Mouse (Mus musculus) neural tube, embryonic 15.5 days (tissue): ENCODE results near the gene Rbfox3. TPM values are rescaled to one million over a fixed set of nuclear protein-coding genes. Genes with fewer than 3 reads are reported as not detected.
A peak's percentile ranks its signal among the peaks of the same experiment; 100 is the strongest.

Experiments
- ATAC-seq: fragments of 200-750 bp; cut with Nextera tagmentation; 2 replicates; pipeline ENCODE4 v1.8.0; 2017; ENCODE audit warnings: mild to moderate bottlenecking, moderate TSS enrichment, moderate library complexity; ENCODE audit not compliant: low FRiP score
- H3K27ac ChIP-seq: fragments of 300-500 bp; sonication (generic); replicated peaks from 2 replicates; pipeline ENCODE4 v1.5.1; 2015; ENCODE audit warnings: mild to moderate bottlenecking, inconsistent platforms
- H3K27me3 ChIP-seq: fragments of 300-500 bp; sonication (generic); replicated peaks from 2 replicates; pipeline ENCODE4 v1.6.1; 2015; ENCODE audit warnings: inconsistent platforms
- H3K36me3 ChIP-seq: fragments of 300-500 bp; sonication (generic); 2 replicates; pipeline ENCODE4 v1.6.1; 2015; ENCODE audit warnings: inconsistent platforms
- H3K4me1 ChIP-seq: fragments of 300-500 bp; sonication (generic); 2 replicates; pipeline ENCODE4 v1.6.1; 2015; ENCODE audit warnings: inconsistent platforms
- H3K4me2 ChIP-seq: fragments of 300-500 bp; sonication (generic); 2 replicates; pipeline ENCODE4 v1.6.1; 2015; ENCODE audit warnings: inconsistent platforms, mild to moderate bottlenecking, moderate library complexity
- H3K4me3 ChIP-seq: fragments of 300-500 bp; sonication (generic); replicated peaks from 2 replicates; pipeline ENCODE4 v1.5.1; 2015; ENCODE audit warnings: mild to moderate bottlenecking, inconsistent platforms
- H3K9ac ChIP-seq: fragments of 300-500 bp; sonication (generic); replicated peaks from 2 replicates; pipeline ENCODE4 v1.6.1; 2015; ENCODE audit warnings: mild to moderate bottlenecking, inconsistent platforms
- H3K9me3 ChIP-seq: fragments of 300-500 bp; sonication (generic); replicated peaks from 2 replicates; pipeline ENCODE4 v1.6.1; 2016; ENCODE audit warnings: inconsistent platforms
- WGBS: fragments of 180-500 bp; shearing (Covaris S2); methylation state at CpG from one replicate; pipeline ENCODE4 v1.1.7; 2015; ENCODE audit warnings: mixed read lengths; 5-methylcytosine and 5-hydroxymethylcytosine counted together
- polyA plus RNA-seq: library from polyadenylated mRNA; unstranded; fragments of >200 nt; fragmentation: Nextera tagmentation; extraction: Ambion mirVana; gene quantifications from 2 replicates; pipeline ENCODE4 v1.2.1, GENCODE M21; 2015

Gene Rbfox3
- polyA plus RNA-seq, 1 experiment from 2014 or later: 99.8 TPM

- Histone ChIP-seq H3K4me3 (no peak overlapping the region), H3K4me1 (peaks cover 85% of the 10 kb centered on the region), H3K27me3 (no peaks in the 10 kb centered on the region), H3K27ac (peak overlapping the region; percentile 72), H3K9me3 (no peaks in the 10 kb centered on the region), H3K36me3 (no peaks in the 10 kb centered on the region), H3K4me2 (no peak overlapping the region), H3K9ac (0 out of 2 replicates have a peak overlapping the region, but pooled peaks have one; percentile 17)
- ATAC-seq: peak; percentile 25; the same call in 1 of the 2 replicates
- 70% methylated on average over 8 of the region's 8 CpGs for WGBS
Measured at GRCm38 (mm10) chr11:118530313-118530712, 381.1 kb downstream of the Rbfox3 start.

- H3K4me2 ChIP-seq: no peak overlapping the region
- H3K27me3 ChIP-seq: no peaks in the 10 kb centered on the region
- no peak overlapping the region for H3K4me3 ChIP-seq
- no peak overlapping the region for H3K9ac ChIP-seq
- H3K4me1 ChIP-seq: peaks cover 81% of the 10 kb centered on the region
- H3K9me3 ChIP-seq: no peaks in the 10 kb centered on the region
- no peak overlapping the region for H3K27ac ChIP-seq
- 90% methylated on average over 9 of the region's 9 CpGs for WGBS
- ATAC-seq: no peak
- no peaks in the 10 kb centered on the region for H3K36me3 ChIP-seq
Measured at GRCm38 (mm10) chr11:118528761-118529160, 382.6 kb downstream of the Rbfox3 start.

- Histone ChIP-seq H3K9me3 (no peaks in the 10 kb centered on the region), H3K4me1 (peaks cover 55% of the 10 kb centered on the region), H3K27me3 (no peaks in the 10 kb centered on the region), H3K4me3 (no peak overlapping the region), H3K36me3 (no peaks in the 10 kb centered on the region), H3K9ac (peak overlapping the region; percentile 37; the same call in 1 of the 2 replicates), H3K4me2 (no peak overlapping the region), H3K27ac (peak overlapping the region; percentile 82)
- WGBS: 16% methylated on average over 11 of the region's 11 CpGs
- ATAC-seq: peak; percentile 46; the same call in 1 of the 2 replicates
Measured at GRCm38 (mm10) chr11:118525059-118525458, 386.3 kb downstream of the Rbfox3 start.

GRCm38 (mm10) chr11:118523496-118524145 lies 387.8 kb downstream of the Rbfox3 start:
- H3K9me3 ChIP-seq: no peaks in the 10 kb centered on the region
- 75% methylated on average over 4 of the region's 4 CpGs for WGBS
- no peak overlapping the region for H3K4me2 ChIP-seq
- no peak overlapping the region for H3K4me3 ChIP-seq
- H3K4me1 ChIP-seq: peaks cover 41% of the 10 kb centered on the region
- H3K36me3 ChIP-seq: no peaks in the 10 kb centered on the region
- no peak for ATAC-seq
- H3K27ac ChIP-seq: no peak overlapping the region
- H3K9ac ChIP-seq: no peak overlapping the region
- no peaks in the 10 kb centered on the region for H3K27me3 ChIP-seq

- Histone ChIP-seq H3K27me3 (no peaks in the 10 kb centered on the region), H3K4me2 (no peak overlapping the region), H3K9ac (no peak overlapping the region), H3K36me3 (no peaks in the 10 kb centered on the region), H3K4me3 (no peak overlapping the region), H3K27ac (no peak overlapping the region), H3K4me1 (peaks cover 32% of the 10 kb centered on the region), H3K9me3 (no peaks in the 10 kb centered on the region)
- no peak for ATAC-seq
- 80% methylated on average over 2 of the region's 2 CpGs for WGBS
Measured at GRCm38 (mm10) chr11:118520932-118521331, 390.5 kb downstream of the Rbfox3 start.

GRCm38 (mm10) chr11:118520251-118520650 lies 391.1 kb downstream of the Rbfox3 start:
- Histone ChIP-seq H3K4me1 (peaks cover 28% of the 10 kb centered on the region), H3K9me3 (no peaks in the 10 kb centered on the region), H3K4me3 (no peak overlapping the region), H3K27ac (no peak overlapping the region), H3K4me2 (no peak overlapping the region), H3K36me3 (no peaks in the 10 kb centered on the region), H3K27me3 (no peaks in the 10 kb centered on the region), H3K9ac (no peak overlapping the region)
- 62% methylated on average over 5 of the region's 5 CpGs for WGBS
- no peak for ATAC-seq

- H3K4me1 ChIP-seq: peaks cover 22% of the 10 kb centered on the region
- no peak for ATAC-seq
- no peak overlapping the region for H3K4me3 ChIP-seq
- no peak overlapping the region for H3K9ac ChIP-seq
- H3K27ac ChIP-seq: no peak overlapping the region
- H3K9me3 ChIP-seq: no peaks in the 10 kb centered on the region
- no peaks in the 10 kb centered on the region for H3K27me3 ChIP-seq
- WGBS: 81% methylated on average over 7 of the region's 7 CpGs
- no peaks in the 10 kb centered on the region for H3K36me3 ChIP-seq
- no peak overlapping the region for H3K4me2 ChIP-seq
Measured at GRCm38 (mm10) chr11:118518743-118519142, 392.7 kb downstream of the Rbfox3 start.

GRCm38 (mm10) chr11:118517924-118518323 lies 393.5 kb downstream of the Rbfox3 start:
- no peaks in the 10 kb centered on the region for H3K27me3 ChIP-seq
- H3K27ac ChIP-seq: no peak overlapping the region
- no peaks in the 10 kb centered on the region for H3K36me3 ChIP-seq
- H3K4me3 ChIP-seq: no peak overlapping the region
- H3K9ac ChIP-seq: no peak overlapping the region
- H3K4me1 ChIP-seq: peaks cover 29% of the 10 kb centered on the region
- H3K9me3 ChIP-seq: no peaks in the 10 kb centered on the region
- H3K4me2 ChIP-seq: no peak overlapping the region
- WGBS: 69% methylated on average over 7 of the region's 7 CpGs
- ATAC-seq: no peak

GRCm38 (mm10) chr11:118512257-118512910 lies 399.0 kb downstream of the Rbfox3 start:
- peaks cover 51% of the 10 kb centered on the region for H3K4me1 ChIP-seq
- no peaks in the 10 kb centered on the region for H3K36me3 ChIP-seq
- no peak overlapping the region for H3K4me3 ChIP-seq
- peak overlapping the region; percentile 74 for H3K27ac ChIP-seq
- H3K9ac ChIP-seq: 0 out of 2 replicates have a peak overlapping the region, but pooled peaks have one; percentile 17
- no peaks in the 10 kb centered on the region for H3K9me3 ChIP-seq
- 32% methylated on average over 15 of the region's 15 CpGs for WGBS
- peak overlapping the region; percentile 17; the same call in 1 of the 2 replicates for H3K4me2 ChIP-seq
- ATAC-seq: peak; percentile 64
- no peaks in the 10 kb centered on the region for H3K27me3 ChIP-seq

GRCm38 (mm10) chr11:118511851-118512250 lies 399.5 kb downstream of the Rbfox3 start:
- Histone ChIP-seq H3K4me1 (peaks cover 46% of the 10 kb centered on the region), H3K36me3 (no peaks in the 10 kb centered on the region), H3K4me2 (peak overlapping the region; percentile 17; the same call in 1 of the 2 replicates), H3K27ac (peak overlapping the region; percentile 74), H3K4me3 (no peak overlapping the region), H3K9ac (0 out of 2 replicates have a peak overlapping the region, but pooled peaks have one; percentile 17), H3K27me3 (no peaks in the 10 kb centered on the region), H3K9me3 (no peaks in the 10 kb centered on the region)
- ATAC-seq: peak; percentile 26; the same call in 1 of the 2 replicates
- WGBS: 26% methylated on average over 6 of the region's 6 CpGs

- ATAC-seq: no peak
- Histone ChIP-seq H3K27me3 (no peaks in the 10 kb centered on the region), H3K36me3 (no peaks in the 10 kb centered on the region), H3K4me2 (no peak overlapping the region), H3K4me3 (no peak overlapping the region), H3K27ac (no peak overlapping the region), H3K4me1 (peaks cover 34% of the 10 kb centered on the region), H3K9me3 (no peaks in the 10 kb centered on the region), H3K9ac (no peak overlapping the region)
- WGBS: 75% methylated on average over 7 of the region's 7 CpGs
Measured at GRCm38 (mm10) chr11:118508341-118508740, 403.1 kb downstream of the Rbfox3 start.

GRCm38 (mm10) chr11:118507904-118508303 lies 403.5 kb downstream of the Rbfox3 start:
- no peak overlapping the region for H3K9ac ChIP-seq
- WGBS: 26% methylated on average over 5 of the region's 5 CpGs
- H3K27ac ChIP-seq: no peak overlapping the region
- no peak overlapping the region for H3K4me2 ChIP-seq
- H3K4me3 ChIP-seq: no peak overlapping the region
- H3K27me3 ChIP-seq: no peaks in the 10 kb centered on the region
- no peaks in the 10 kb centered on the region for H3K9me3 ChIP-seq
- H3K4me1 ChIP-seq: peaks cover 33% of the 10 kb centered on the region
- no peaks in the 10 kb centered on the region; the same call in 1 of the 2 replicates for H3K36me3 ChIP-seq
- no peak for ATAC-seq
